Mouse (Mus musculus): Measurements from ENCODE around the gene Atg13. TPM values are rescaled to one million over a fixed set of nuclear protein-coding genes. Genes with fewer than 3 reads are reported as not detected.
A peak's percentile ranks its signal among the peaks of the same experiment; 100 is the strongest.
"Not testable (repeated sequence)": the region's sequence is repeated elsewhere in the genome, so short reads cannot be mapped to it uniquely, and the experiment has no call there.

Gene Atg13
- polyA plus RNA-seq, 1 experiment from 2014 or later = 27.2 TPM

DNA sequence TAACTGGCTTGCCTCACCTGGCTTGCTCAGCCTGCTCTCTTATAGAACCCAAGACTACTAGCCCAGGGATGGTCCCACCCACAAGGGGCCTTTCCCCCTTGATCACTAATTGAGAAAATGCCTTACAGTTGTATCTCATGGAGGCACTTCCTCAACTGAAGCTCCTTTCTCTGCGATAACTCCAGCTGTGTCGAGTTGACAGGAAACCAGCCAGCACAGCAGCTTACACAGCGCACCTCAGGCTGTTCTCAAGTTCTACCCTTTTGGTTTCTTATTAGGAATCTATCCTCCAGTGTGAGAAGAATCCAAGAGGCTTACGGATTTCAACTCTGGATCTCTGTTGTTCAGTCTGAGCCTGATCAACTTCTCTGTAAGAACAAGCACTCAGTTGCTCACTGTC lies 15.1 kb upstream of the Atg13 start:
- DNase-seq (ENCODE audit: low spot score); H3K27me3 ChIP-seq (replicated peaks; ENCODE audit: control insufficient read depth, insufficient read depth, low read length); H3K4me1 ChIP-seq (ENCODE audit: control insufficient read depth, insufficient read depth, low read length); H3K4me2 ChIP-seq (ENCODE audit: low read depth, low read length); H3K27ac ChIP-seq (replicated peaks; ENCODE audit: low read depth, low read length); H3K36me3 ChIP-seq (ENCODE audit: control insufficient read depth, insufficient read depth, low read length); ATAC-seq (ENCODE audit: low read depth); H3K9me3 ChIP-seq (ENCODE audit: control insufficient read depth, low read length); H3K9ac ChIP-seq (ENCODE audit: low read depth, low read length); H3K4me3 ChIP-seq (ENCODE audit: low read depth, low read length): not testable (repeated sequence)
- WGBS = 45% methylated on average over 4 of the region's 4 CpGs

DNA sequence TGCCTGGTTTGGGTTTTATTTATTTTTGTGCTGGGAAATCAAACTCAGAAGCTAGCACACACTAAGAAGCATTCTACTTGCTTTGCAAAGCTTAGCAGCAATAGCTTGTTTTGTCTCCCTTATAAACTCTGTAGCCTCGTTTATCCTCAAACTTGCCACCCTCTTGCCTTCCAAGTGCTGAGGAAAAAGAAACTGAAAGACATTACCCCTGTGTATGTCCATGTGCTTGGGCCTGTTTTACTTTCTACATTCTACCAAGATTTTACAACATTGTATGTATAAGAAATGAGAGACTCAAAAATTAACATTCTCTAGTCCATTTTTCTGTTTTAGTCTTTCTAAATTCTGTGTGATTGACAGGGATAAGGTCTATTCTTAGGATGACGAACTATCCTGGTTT lies 14.3 kb upstream of the Atg13 start:
- no peaks in the 10 kb centered on the region for H3K9me3 ChIP-seq (ENCODE audit: control insufficient read depth, low read length)
- H3K4me1 ChIP-seq (ENCODE audit: control insufficient read depth, insufficient read depth, low read length) = no peaks in the 10 kb centered on the region
- peaks cover 15% of the 10 kb centered on the region for H3K36me3 ChIP-seq (ENCODE audit: control insufficient read depth, insufficient read depth, low read length)
- no peak overlapping the region for H3K4me3 ChIP-seq (ENCODE audit: low read depth, low read length)
- WGBS = 52% methylated on average over 2 of the region's 2 CpGs
- DNase-seq (ENCODE audit: low spot score) (no peak), ATAC-seq (ENCODE audit: low read depth) (no peak)
- H3K9ac ChIP-seq (ENCODE audit: low read depth, low read length) = no peak overlapping the region
- no peaks in the 10 kb centered on the region for H3K27me3 ChIP-seq (replicated peaks; ENCODE audit: control insufficient read depth, insufficient read depth, low read length)
- H3K4me2 ChIP-seq (ENCODE audit: low read depth, low read length) = no peak overlapping the region
- no peak overlapping the region for H3K27ac ChIP-seq (replicated peaks; ENCODE audit: low read depth, low read length)

DNA sequence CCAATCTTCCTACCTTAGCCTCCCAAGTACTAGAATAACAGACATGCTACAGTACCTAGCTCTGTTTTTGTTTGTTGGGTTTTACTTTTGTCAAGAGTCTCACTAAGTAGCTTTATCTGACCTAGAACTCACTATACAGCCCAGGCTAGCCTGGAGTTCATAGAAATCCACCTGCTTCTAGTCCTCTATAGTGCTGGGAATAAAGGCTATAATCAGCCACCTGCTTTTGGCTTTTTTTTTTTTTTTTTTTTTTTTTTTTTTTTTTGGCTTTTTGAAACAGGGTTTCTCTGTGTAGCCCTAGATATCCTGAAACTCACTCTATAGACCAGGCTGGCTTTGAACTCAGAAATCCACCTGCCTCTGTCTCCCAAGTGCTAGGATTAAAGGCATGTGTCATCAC lies 13.6 kb upstream of the Atg13 start:
- Histone ChIP-seq H3K4me3 (ENCODE audit: low read depth, low read length) (no peak overlapping the region), H3K36me3 (ENCODE audit: control insufficient read depth, insufficient read depth, low read length) (peaks cover 22% of the 10 kb centered on the region), H3K9ac (ENCODE audit: low read depth, low read length) (no peak overlapping the region), H3K27ac (replicated peaks; ENCODE audit: low read depth, low read length) (no peak overlapping the region), H3K27me3 (replicated peaks; ENCODE audit: control insufficient read depth, insufficient read depth, low read length) (no peaks in the 10 kb centered on the region), H3K9me3 (ENCODE audit: control insufficient read depth, low read length) (no peaks in the 10 kb centered on the region), H3K4me2 (ENCODE audit: low read depth, low read length) (no peak overlapping the region), H3K4me1 (ENCODE audit: control insufficient read depth, insufficient read depth, low read length) (no peaks in the 10 kb centered on the region)
- DNase-seq (ENCODE audit: low spot score) = no peak
- ATAC-seq (ENCODE audit: low read depth) = no peak

DNA sequence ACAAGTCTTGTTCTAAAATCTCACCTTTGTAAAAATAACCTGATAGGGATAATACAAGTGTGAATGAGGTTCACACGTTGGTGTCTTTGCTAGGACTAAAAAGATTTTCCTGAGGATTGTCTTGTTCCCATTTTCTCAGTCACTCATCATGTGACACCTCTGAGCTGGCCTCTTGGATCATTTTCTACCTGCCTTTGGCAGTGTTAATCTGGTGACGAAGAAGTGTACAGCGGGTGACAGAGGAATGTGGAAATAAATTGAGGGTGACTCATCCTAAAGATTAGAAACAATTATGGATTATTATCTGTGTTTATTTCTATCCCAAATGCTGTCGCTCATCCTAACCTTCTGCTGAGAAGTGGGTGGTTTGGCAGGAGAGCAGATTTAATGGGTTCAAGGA lies 13.0 kb upstream of the Atg13 start:
- Histone ChIP-seq H3K4me1 (ENCODE audit: control insufficient read depth, insufficient read depth, low read length) (no peaks in the 10 kb centered on the region), H3K9me3 (ENCODE audit: control insufficient read depth, low read length) (no peaks in the 10 kb centered on the region), H3K4me3 (ENCODE audit: low read depth, low read length) (no peak overlapping the region), H3K27me3 (replicated peaks; ENCODE audit: control insufficient read depth, insufficient read depth, low read length) (no peaks in the 10 kb centered on the region), H3K4me2 (ENCODE audit: low read depth, low read length) (no peak overlapping the region), H3K27ac (replicated peaks; ENCODE audit: low read depth, low read length) (no peak overlapping the region), H3K36me3 (ENCODE audit: control insufficient read depth, insufficient read depth, low read length) (peaks cover 28% of the 10 kb centered on the region), H3K9ac (ENCODE audit: low read depth, low read length) (no peak overlapping the region)
- ATAC-seq (ENCODE audit: low read depth) (no peak), DNase-seq (ENCODE audit: low spot score) (no peak)
- 62% methylated on average over 4 of the region's 4 CpGs for WGBS

- WGBS = 88% methylated on average over 6 of the region's 6 CpGs
- no peak overlapping the region for H3K4me2 ChIP-seq (ENCODE audit: low read depth, low read length)
- H3K4me3 ChIP-seq (ENCODE audit: low read depth, low read length) = no peak overlapping the region
- ATAC-seq (ENCODE audit: low read depth) (no peak), DNase-seq (ENCODE audit: low spot score) (no peak)
- H3K9ac ChIP-seq (ENCODE audit: low read depth, low read length) = no peak overlapping the region
- no peaks in the 10 kb centered on the region for H3K4me1 ChIP-seq (ENCODE audit: control insufficient read depth, insufficient read depth, low read length)
- no peak overlapping the region for H3K27ac ChIP-seq (replicated peaks; ENCODE audit: low read depth, low read length)
- no peaks in the 10 kb centered on the region for H3K27me3 ChIP-seq (replicated peaks; ENCODE audit: control insufficient read depth, insufficient read depth, low read length)
- no peaks in the 10 kb centered on the region for H3K9me3 ChIP-seq (ENCODE audit: control insufficient read depth, low read length)
- H3K36me3 ChIP-seq (ENCODE audit: control insufficient read depth, insufficient read depth, low read length) = peaks cover 36% of the 10 kb centered on the region
Observed at GRCm38 (mm10) chr2:91718276-91718675, 7.9 kb upstream of the Atg13 start.

DNA sequence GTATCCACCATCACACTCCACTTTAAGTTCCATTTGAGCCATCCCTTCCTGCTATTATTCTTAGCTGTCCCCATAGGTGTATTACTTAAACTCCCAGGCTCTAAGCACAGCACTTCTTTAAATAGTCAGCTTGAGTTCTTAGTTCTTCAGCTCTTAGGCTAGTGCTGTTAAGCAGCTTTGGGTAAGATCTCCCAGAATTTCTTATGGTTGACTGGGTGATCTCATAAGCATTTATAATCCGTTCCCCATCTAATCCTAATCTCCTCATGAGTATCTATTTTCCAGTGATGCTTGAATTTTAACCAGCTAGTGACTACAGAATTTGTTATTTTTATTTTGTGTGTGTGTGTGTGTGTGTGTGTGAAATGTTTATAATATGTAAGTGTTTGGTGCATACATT lies 4.5 kb upstream of the Atg13 start:
- no peak overlapping the region for H3K9ac ChIP-seq (ENCODE audit: low read depth, low read length)
- H3K27ac ChIP-seq (replicated peaks; ENCODE audit: low read depth, low read length) = no peak overlapping the region
- peaks cover 6% of the 10 kb centered on the region for H3K4me1 ChIP-seq (ENCODE audit: control insufficient read depth, insufficient read depth, low read length)
- H3K4me3 ChIP-seq (ENCODE audit: low read depth, low read length) = no peak overlapping the region
- no peaks in the 10 kb centered on the region for H3K27me3 ChIP-seq (replicated peaks; ENCODE audit: control insufficient read depth, insufficient read depth, low read length)
- peaks cover 22% of the 10 kb centered on the region for H3K36me3 ChIP-seq (ENCODE audit: control insufficient read depth, insufficient read depth, low read length)
- no peak overlapping the region for H3K4me2 ChIP-seq (ENCODE audit: low read depth, low read length)
- WGBS = 88% methylated on average over 1 of the region's 1 CpGs
- ATAC-seq (ENCODE audit: low read depth) (no peak), DNase-seq (ENCODE audit: low spot score) (no peak)
- no peaks in the 10 kb centered on the region for H3K9me3 ChIP-seq (ENCODE audit: control insufficient read depth, low read length)

GRCm38 (mm10) chr2:91711256-91711925 lies 1.0 kb upstream of the Atg13 start:
- no peaks in the 10 kb centered on the region for H3K27me3 ChIP-seq (replicated peaks; ENCODE audit: control insufficient read depth, insufficient read depth, low read length)
- H3K4me1 ChIP-seq (ENCODE audit: control insufficient read depth, insufficient read depth, low read length) = peaks cover 11% of the 10 kb centered on the region
- peak overlapping the region; percentile 90 for H3K9ac ChIP-seq (ENCODE audit: low read depth, low read length)
- H3K9me3 ChIP-seq (ENCODE audit: control insufficient read depth, low read length) = no peaks in the 10 kb centered on the region
- peak overlapping the region; percentile 91 for H3K27ac ChIP-seq (replicated peaks; ENCODE audit: low read depth, low read length)
- H3K4me2 ChIP-seq (ENCODE audit: low read depth, low read length) = peak overlapping the region; percentile 81
- 0 out of 2 replicates have a peak, but pooled peaks cover 5% of the 10 kb centered on the region for H3K36me3 ChIP-seq (ENCODE audit: control insufficient read depth, insufficient read depth, low read length)
- peak; percentile 27; the same call in 1 of the 2 replicates for ATAC-seq (ENCODE audit: low read depth)
- peak; percentile 61 for DNase-seq (ENCODE audit: low spot score)
- WGBS = 3% methylated on average over 8 of the region's 8 CpGs
- peak overlapping the region; percentile 95 for H3K4me3 ChIP-seq (ENCODE audit: low read depth, low read length)

- H3K4me1 ChIP-seq (ENCODE audit: control insufficient read depth, insufficient read depth, low read length) = peaks cover 11% of the 10 kb centered on the region
- no peaks in the 10 kb centered on the region for H3K27me3 ChIP-seq (replicated peaks; ENCODE audit: control insufficient read depth, insufficient read depth, low read length)
- H3K4me2 ChIP-seq (ENCODE audit: low read depth, low read length) = no peak overlapping the region
- H3K36me3 ChIP-seq (ENCODE audit: control insufficient read depth, insufficient read depth, low read length) = 0 out of 2 replicates have a peak, but pooled peaks cover 5% of the 10 kb centered on the region
- ATAC-seq (ENCODE audit: low read depth) = no peak
- no peaks in the 10 kb centered on the region for H3K9me3 ChIP-seq (ENCODE audit: control insufficient read depth, low read length)
- no peak overlapping the region for H3K27ac ChIP-seq (replicated peaks; ENCODE audit: low read depth, low read length)
- WGBS = 93% methylated on average over 6 of the region's 6 CpGs
- H3K4me3 ChIP-seq (ENCODE audit: low read depth, low read length) = no peak overlapping the region
- no peak for DNase-seq (ENCODE audit: low spot score)
- H3K9ac ChIP-seq (ENCODE audit: low read depth, low read length) = no peak overlapping the region
Observed at GRCm38 (mm10) chr2:91708361-91708760, 2.0 kb downstream of the Atg13 start.

- no peaks in the 10 kb centered on the region for H3K9me3 ChIP-seq (ENCODE audit: control insufficient read depth, low read length)
Observed at GRCm38 (mm10) chr2:91706456-91706855, 3.9 kb downstream of the Atg13 start.

More at GRCm38 (mm10) chr2:91706456-91706855, 3.9 kb downstream of the Atg13 start:
- no peak overlapping the region for H3K27ac ChIP-seq (replicated peaks; ENCODE audit: low read depth, low read length)
- no peak for ATAC-seq (ENCODE audit: low read depth)
- H3K27me3 ChIP-seq (replicated peaks; ENCODE audit: control insufficient read depth, insufficient read depth, low read length) = no peaks in the 10 kb centered on the region
- H3K4me3 ChIP-seq (ENCODE audit: low read depth, low read length) = no peak overlapping the region
- H3K36me3 ChIP-seq (ENCODE audit: control insufficient read depth, insufficient read depth, low read length) = 0 out of 2 replicates have a peak, but pooled peaks cover 5% of the 10 kb centered on the region
- no peak for DNase-seq (ENCODE audit: low spot score)
- H3K4me1 ChIP-seq (ENCODE audit: control insufficient read depth, insufficient read depth, low read length) = peaks cover 7% of the 10 kb centered on the region
- H3K9ac ChIP-seq (ENCODE audit: low read depth, low read length) = no peak overlapping the region
- no peak overlapping the region for H3K4me2 ChIP-seq (ENCODE audit: low read depth, low read length)
